ENCODE assay signal across 21 mouse cellular contexts in the genomic region with DNA sequence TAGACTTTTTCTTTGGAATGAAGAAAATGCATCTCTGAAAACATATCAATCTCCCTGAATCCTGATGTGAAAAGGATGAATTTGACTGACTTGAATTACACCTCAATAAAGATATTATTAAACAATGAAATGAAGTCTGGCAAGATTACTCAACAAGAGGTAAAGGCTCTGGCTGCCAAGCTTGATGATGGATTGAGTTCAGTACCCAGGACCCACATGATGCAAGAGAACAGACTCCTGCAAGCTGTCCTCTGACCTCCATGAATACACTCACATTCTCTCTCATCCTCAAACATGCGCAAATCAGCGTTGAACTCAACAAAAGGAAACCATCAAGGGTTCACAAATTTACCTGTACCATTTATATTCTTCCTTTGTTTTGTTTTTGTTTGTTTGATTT.
DNase-seq lines count a peak whose midpoint lies in the region; ATAC-seq and TF ChIP-seq lines count a peak whose summit lies in the region.
"Had no signal": no experiment of that assay in that cellular context is flagged by ENCODE, and none has a peak within 500 bp of the region (broad histone marks: within the 10 kb centered on the region; RNA-seq: fewer than 3 reads in every experiment).

No protein-coding gene starts in this region.

- H3K27ac ChIP-seq in layer of hippocampus, adult 2 months = peak overlapping the region; percentile 80; the same call in 1 of the 2 replicates
- H3K27ac ChIP-seq: embryonic facial prominence, embryonic 10.5 days; embryonic facial prominence, embryonic 12.5 days; forebrain, embryonic 13.5 days; forebrain, embryonic 15.5 days had no signal

- TF ChIP-seq CTCF in layer of hippocampus, adult 2 months (conservative IDR thresholded peaks at IDR 0.05) = no peak

- ATAC-seq in granulocyte monocyte progenitor cell, adult 5-6 weeks (replicated peaks; ENCODE audit: poor library complexity, severe bottlenecking) = 0 out of 2 replicates have a peak, but pooled peaks have one; percentile 31
- no peak for ATAC-seq in megakaryocyte progenitor cell, adult 5-6 weeks (replicated peaks; ENCODE audit: poor library complexity)
- ATAC-seq: CD4-positive, CD25-positive, alpha-beta regulatory T cell, adult 4 months; forebrain, embryonic 13.5 days; forebrain, embryonic 15.5 days; forebrain, postnatal 0 days had no signal

- no peak overlapping the region for H3K4me3 ChIP-seq in layer of hippocampus, adult 2 months
- H3K4me3 ChIP-seq: embryonic facial prominence, embryonic 10.5 days; embryonic facial prominence, embryonic 12.5 days; forebrain, embryonic 13.5 days; forebrain, embryonic 15.5 days had no signal

- DNase-seq in layer of hippocampus, adult 2 months (ENCODE audit: low spot score in 2 of 2) = no peak
- no peak for DNase-seq in layer of hippocampus, postnatal 14 days (ENCODE audit: low spot score in 2 of 2)
- DNase-seq in 3T3-L1 (ENCODE audit: low read depth, low spot score) (peak; percentile 9), NIH3T3 (ENCODE audit: low read depth) (peak; percentile 6)
- no peak for DNase-seq in thymus, postnatal 10 days (ENCODE audit: low spot score in 2 of 2)
- DNase-seq: adrenal gland, postnatal 10 days; adrenal gland, postnatal 36 days; B cell, adult 2 months; cerebellum, adult 11-12 months; cerebellum, adult 2 months; cerebellum, adult 9-10 months; cerebellum, postnatal 10 days; cerebellum, postnatal 25 days; forebrain, postnatal 0 days had no signal

Comparison
In these comparisons a context has a peak if more than half of its experiments do, and no peak if none do; other contexts are left out.
1. DNase-seq: peak in 3T3-L1 (single experiment) and NIH3T3 (single experiment); none in layer of hippocampus, adult 2 months (0 of 2), layer of hippocampus, postnatal 14 days (0 of 2) and thymus, postnatal 10 days (0 of 2).